Mouse (Mus musculus) hindbrain, embryonic 10.5 days (tissue): Measurements from ENCODE around the gene Olfm4. TPM values are rescaled to one million over a fixed set of nuclear protein-coding genes. Genes with fewer than 3 reads are reported as not detected.

Experiments
- DNase-seq: peaks from one replicate; pipeline ENCODE4 v3.0.0-alpha.2; 2017; ENCODE audit warnings: low spot score
- H3K27ac ChIP-seq: fragments of 300-500 bp; sonication (generic); 2 replicates; pipeline ENCODE4 v1.5.1; 2016; ENCODE audit warnings: mild to moderate bottlenecking, moderate library complexity
- H3K27me3 ChIP-seq: fragments of 300-500 bp; sonication (generic); 2 replicates; pipeline ENCODE4 v1.6.1; 2016; ENCODE audit warnings: mild to moderate bottlenecking; ENCODE audit not compliant: poor library complexity, insufficient read depth, severe bottlenecking
- H3K36me3 ChIP-seq: fragments of 300-500 bp; sonication (generic); 2 replicates; pipeline ENCODE4 v1.6.1; 2016; ENCODE audit warnings: mild to moderate bottlenecking, moderate library complexity
- H3K4me1 ChIP-seq: fragments of 300-500 bp; sonication (generic); replicated peaks from 2 replicates; pipeline ENCODE4 v1.6.1; 2016; ENCODE audit warnings: mild to moderate bottlenecking
- H3K4me3 ChIP-seq: fragments of 300-500 bp; sonication (generic); 2 replicates; pipeline ENCODE4 v1.5.1; 2016; ENCODE audit warnings: mild to moderate bottlenecking, moderate library complexity
- H3K9me3 ChIP-seq: fragments of 300-500 bp; sonication (generic); 2 replicates; pipeline ENCODE4 v1.6.1; 2016; ENCODE audit warnings: mild to moderate bottlenecking, moderate library complexity
- WGBS: fragments of 180-500 bp; shearing (Covaris S2); methylation state at CpG from one replicate; pipeline ENCODE4 v1.1.7; 2016; 5-methylcytosine and 5-hydroxymethylcytosine counted together
- polyA plus RNA-seq: library from polyadenylated mRNA; unstranded; fragments of >200 nt; fragmentation: Nextera tagmentation; extraction: Ambion mirVana; gene quantifications from 2 replicates; pipeline ENCODE4 v1.2.1, GENCODE M21; 2016

Gene Olfm4
- polyA plus RNA-seq, 1 experiment from 2014 or later, result 0.38 TPM

GRCm38 (mm10) chr14:80046104-80046734, 62.3 kb downstream of the Olfm4 start:
- Histone ChIP-seq H3K9me3 (0 out of 2 replicates have a peak, but pooled peaks cover 2% of the 10 kb centered on the region), H3K4me1 (peaks cover 10% of the 10 kb centered on the region), H3K4me3 (no peak overlapping the region), H3K36me3 (no peaks in the 10 kb centered on the region), H3K27ac (no peak overlapping the region), H3K27me3 (no peaks in the 10 kb centered on the region)
- no peak for DNase-seq
- WGBS, result 92% methylated on average over 6 of the region's 6 CpGs

- Histone ChIP-seq H3K27ac (no peak overlapping the region), H3K27me3 (no peaks in the 10 kb centered on the region), H3K4me1 (peaks cover 10% of the 10 kb centered on the region), H3K9me3 (0 out of 2 replicates have a peak, but pooled peaks cover 2% of the 10 kb centered on the region), H3K4me3 (no peak overlapping the region), H3K36me3 (no peaks in the 10 kb centered on the region)
- WGBS, result 52% methylated on average over 5 of the region's 5 CpGs
- DNase-seq, result no peak
These were observed 63.7 kb downstream of the Olfm4 start for GRCm38 (mm10) chr14:80047368-80048101.

GRCm38 (mm10) chr14:80055725-80056124, 71.8 kb downstream of the Olfm4 start:
- no peak for DNase-seq
- Histone ChIP-seq H3K27ac (no peak overlapping the region), H3K4me1 (no peaks in the 10 kb centered on the region), H3K36me3 (no peaks in the 10 kb centered on the region), H3K27me3 (no peaks in the 10 kb centered on the region), H3K4me3 (no peak overlapping the region), H3K9me3 (no peaks in the 10 kb centered on the region)
- 70% methylated on average over 3 of the region's 3 CpGs for WGBS

- 90% methylated on average over 3 of the region's 3 CpGs for WGBS
These were observed 77.8 kb downstream of the Olfm4 start for GRCm38 (mm10) chr14:80061686-80062085.

GRCm38 (mm10) chr14:80062896-80063295, 79.0 kb downstream of the Olfm4 start:
- no peak overlapping the region for H3K27ac ChIP-seq
- no peaks in the 10 kb centered on the region for H3K4me1 ChIP-seq
- H3K4me3 ChIP-seq, result no peak overlapping the region
- no peak for DNase-seq
- no peaks in the 10 kb centered on the region for H3K36me3 ChIP-seq
- no peaks in the 10 kb centered on the region for H3K9me3 ChIP-seq
- no peaks in the 10 kb centered on the region for H3K27me3 ChIP-seq
- WGBS, result 88% methylated on average over 9 of the region's 9 CpGs

More at GRCm38 (mm10) chr14:80061686-80062085, 77.8 kb downstream of the Olfm4 start:
- Histone ChIP-seq H3K4me3 (no peak overlapping the region), H3K36me3 (no peaks in the 10 kb centered on the region), H3K27ac (no peak overlapping the region), H3K27me3 (no peaks in the 10 kb centered on the region), H3K4me1 (no peaks in the 10 kb centered on the region), H3K9me3 (no peaks in the 10 kb centered on the region)
- no peak for DNase-seq

- Histone ChIP-seq H3K9me3 (no peaks in the 10 kb centered on the region), H3K36me3 (no peaks in the 10 kb centered on the region), H3K4me3 (no peak overlapping the region), H3K27me3 (no peaks in the 10 kb centered on the region), H3K27ac (no peak overlapping the region), H3K4me1 (no peaks in the 10 kb centered on the region)
- WGBS, result 92% methylated on average over 3 of the region's 3 CpGs
- DNase-seq, result no peak
These were observed 86.7 kb downstream of the Olfm4 start for GRCm38 (mm10) chr14:80070580-80070979.

Other genes with a start within 250 kb of the Olfm4 start
- gene Pcdh8, start 212.8 kb upstream of the Olfm4 start, polyA plus RNA-seq, result 33.1 and 41.3 TPM in 2 replicates